Mouse (Mus musculus) small intestine, adult 2 months (tissue): ENCODE data around the gene Gpx5.

Experiments used
- CTCF ChIP-seq: fragments of 200-500 bp; IDR thresholded peaks from 2 replicates; pipeline ENCODE4 v1.5.1; 2012; ENCODE audit warnings: low read depth, mild to moderate bottlenecking, control low read depth, inconsistent platforms, low read length, moderate library complexity, mixed read lengths; ENCODE audit not compliant: insufficient replicate concordance, insufficient read length; ENCODE audit errors: extremely low read depth
- POLR2A ChIP-seq: fragments of 200-500 bp; IDR thresholded peaks from 2 replicates; pipeline ENCODE4 v1.6.1; 2012; ENCODE audit warnings: low read depth, mild to moderate bottlenecking, control low read depth, inconsistent platforms, low read length, moderate library complexity

GRCm38 (mm10) chr13:21313903-21314302 lies 21.4 kb upstream of the Gpx5 start:
- TF ChIP-seq CTCF = no peak
- TF ChIP-seq POLR2A = no peak
